Mouse (Mus musculus) kidney, postnatal 36 days (tissue): Measurements from ENCODE around the gene Tmem256.

Experiments
- DNase-seq, 2 experiments: peaks; one replicate each; pipeline ENCODE4 v3.0.0; 2021 to 2022; ENCODE audit warnings: mixed read lengths in 2 of 2

Tmem256 gene

GRCm38 (mm10) chr11:69886907-69887635, 48.8 kb downstream of the Tmem256 start:
- DNase-seq: peak; percentile 64 to 68
